Mouse (Mus musculus): Measurements from ENCODE around the gene Trmt11.

DNA sequence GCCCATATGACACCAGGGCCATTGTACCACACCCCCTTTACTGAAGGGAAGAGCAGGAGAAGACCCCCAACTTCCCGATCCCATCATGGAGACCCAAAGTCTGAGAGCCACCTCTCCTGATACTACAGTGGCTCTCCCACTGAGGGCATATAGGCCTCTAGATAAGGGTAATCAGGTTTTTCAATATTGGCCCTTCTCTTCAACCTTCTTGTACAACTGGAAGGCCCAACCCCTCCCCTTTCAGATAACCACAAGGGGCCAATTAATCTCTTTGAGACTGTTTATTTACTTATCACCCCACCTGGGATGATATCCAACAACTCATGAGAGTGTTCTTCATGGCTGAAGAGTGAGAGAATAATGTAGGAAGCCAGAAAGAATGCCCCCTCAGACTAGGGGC lies 32.2 kb upstream of the Trmt11 start:
- TF ChIP-seq CTCF (IDR thresholded peaks at IDR 0.05; ENCODE audit: insufficient read depth, low read depth, low read length) (no peak), POLR2A (IDR thresholded peaks at IDR 0.05; ENCODE audit: insufficient read depth, low read depth, low read length) (no peak)

Measured in olfactory bulb, adult 2 months (tissue).